Mouse (Mus musculus): ENCODE measurements around the gene Ryr1.

Ryr1 gene

GRCm38 (mm10) chr7:29124970-29125369 is at the start of gene Ryr1:
Gene Ryr1, minus strand, starts transcription at chr7:29125179.
- peak; percentile 50 to 66 for DNase-seq (ENCODE audit: low spot score in 2 of 2)

- no peak for DNase-seq (ENCODE audit: low spot score in 2 of 2)
These were observed 47.5 kb upstream of the Ryr1 start for GRCm38 (mm10) chr7:29172390-29173016.

- DNase-seq (ENCODE audit: low spot score in 2 of 2), result no peak
These were observed 46.7 kb upstream of the Ryr1 start for GRCm38 (mm10) chr7:29171562-29172097.

GRCm38 (mm10) chr7:29170755-29171561 is 46.0 kb upstream of the Ryr1 start:
- no peak for DNase-seq (ENCODE audit: low spot score in 2 of 2)

GRCm38 (mm10) chr7:29170066-29170754 is 45.2 kb upstream of the Ryr1 start, which contains the start of the genes Ggn and Spred3:
Gene Ggn, plus strand, starts transcription at chr7:29170210.
Gene Spred3, minus strand, starts transcription at chr7:29170411.
- DNase-seq (ENCODE audit: low spot score in 2 of 2), result no peak

- DNase-seq (ENCODE audit: low spot score in 2 of 2), result no peak
These were observed 44.5 kb upstream of the Ryr1 start for GRCm38 (mm10) chr7:29169231-29170065.

- DNase-seq (ENCODE audit: low spot score in 2 of 2), result no peak
These were observed 43.8 kb upstream of the Ryr1 start for GRCm38 (mm10) chr7:29168791-29169230.

GRCm38 (mm10) chr7:29168121-29168695 is 43.2 kb upstream of the Ryr1 start:
- no peak for DNase-seq (ENCODE audit: low spot score in 2 of 2)

GRCm38 (mm10) chr7:29167656-29168055 is 42.7 kb upstream of the Ryr1 start:
- DNase-seq (ENCODE audit: low spot score in 2 of 2), result no peak

GRCm38 (mm10) chr7:29162750-29163525 is 38.0 kb upstream of the Ryr1 start:
- no peak for DNase-seq (ENCODE audit: low spot score in 2 of 2)

- no peak for DNase-seq (ENCODE audit: low spot score in 2 of 2)
These were observed 37.3 kb upstream of the Ryr1 start for GRCm38 (mm10) chr7:29162294-29162693.

GRCm38 (mm10) chr7:29158264-29158663 is 33.3 kb upstream of the Ryr1 start:
- DNase-seq (ENCODE audit: low spot score in 2 of 2), result no peak

GRCm38 (mm10) chr7:29155838-29156782 is 31.1 kb upstream of the Ryr1 start, which contains the start of gene Fam98c:
Gene Fam98c, minus strand, starts transcription at chr7:29156234.
- DNase-seq (ENCODE audit: low spot score in 2 of 2), result peak; percentile 75 to 83

- peak; percentile 75 to 83 for DNase-seq (ENCODE audit: low spot score in 2 of 2)
These were observed 30.3 kb upstream of the Ryr1 start for GRCm38 (mm10) chr7:29155196-29155837.

- DNase-seq (ENCODE audit: low spot score in 2 of 2), result no peak
These were observed 29.2 kb upstream of the Ryr1 start for GRCm38 (mm10) chr7:29154018-29154720.

- DNase-seq (ENCODE audit: low spot score in 2 of 2), result no peak
These were observed 26.5 kb upstream of the Ryr1 start for GRCm38 (mm10) chr7:29151486-29151885.

GRCm38 (mm10) chr7:29148771-29149170 is 23.8 kb upstream of the Ryr1 start:
- DNase-seq (ENCODE audit: low spot score in 2 of 2), result no peak

All from thymus, postnatal 10 days (tissue).